Mouse (Mus musculus): Measurements from ENCODE around the gene Slc25a25. TPM values are rescaled to one million over a fixed set of nuclear protein-coding genes. Genes with fewer than 3 reads are reported as not detected.
A peak's percentile ranks its signal among the peaks of the same experiment; 100 is the strongest.

Gene Slc25a25
- polyA plus RNA-seq, 1 experiment from 2014 or later, result 21.7 TPM

DNA sequence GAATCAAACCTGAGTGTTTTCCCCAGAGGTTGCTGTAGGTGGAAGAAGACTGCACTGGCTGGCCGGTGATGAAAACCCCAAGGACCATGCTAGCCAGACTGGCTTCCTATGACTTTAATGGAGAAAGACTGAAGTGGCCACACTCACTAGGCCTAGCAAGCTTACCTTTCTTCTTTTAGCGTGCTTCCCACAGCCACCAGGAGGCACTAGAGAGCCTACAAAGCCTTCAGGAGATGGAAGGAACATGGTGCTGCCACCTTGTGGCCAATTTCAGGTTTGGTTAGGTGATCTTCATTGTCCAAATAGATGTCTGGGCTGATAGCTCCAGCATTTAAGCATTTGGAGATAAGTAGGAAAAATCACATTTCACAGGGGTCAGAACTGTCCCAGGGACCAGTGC is 46.6 kb downstream of the Slc25a25 start:
- Histone ChIP-seq H3K36me3 (replicated peaks; ENCODE audit: control insufficient read depth, insufficient read depth, low read depth, low read length) (no peaks in the 10 kb centered on the region; the same call in 1 of the 2 replicates), H3K4me2 (ENCODE audit: low read depth, low read length) (no peak overlapping the region), H3K4me3 (ENCODE audit: low read depth, low read length) (no peak overlapping the region), H3K9ac (replicated peaks; ENCODE audit: low read length) (no peak overlapping the region), H3K27me3 (ENCODE audit: control insufficient read depth, insufficient read depth, low read length) (no peaks in the 10 kb centered on the region), H3K4me1 (ENCODE audit: control insufficient read depth, insufficient read depth, low read length) (peaks cover 3% of the 10 kb centered on the region; the same call in 1 of the 2 replicates), H3K9me3 (replicated peaks; ENCODE audit: control insufficient read depth, low read length) (no peaks in the 10 kb centered on the region), H3K27ac (replicated peaks; ENCODE audit: low read depth, low read length) (no peak overlapping the region)
- peak; percentile 99 for DNase-seq (ENCODE audit: low spot score)
- no peak for ATAC-seq (replicated peaks; ENCODE audit: insufficient number of reproducible peaks, low FRiP score, low TSS enrichment, low read depth)
- 18% methylated on average over 2 of the region's 2 CpGs for WGBS

DNA sequence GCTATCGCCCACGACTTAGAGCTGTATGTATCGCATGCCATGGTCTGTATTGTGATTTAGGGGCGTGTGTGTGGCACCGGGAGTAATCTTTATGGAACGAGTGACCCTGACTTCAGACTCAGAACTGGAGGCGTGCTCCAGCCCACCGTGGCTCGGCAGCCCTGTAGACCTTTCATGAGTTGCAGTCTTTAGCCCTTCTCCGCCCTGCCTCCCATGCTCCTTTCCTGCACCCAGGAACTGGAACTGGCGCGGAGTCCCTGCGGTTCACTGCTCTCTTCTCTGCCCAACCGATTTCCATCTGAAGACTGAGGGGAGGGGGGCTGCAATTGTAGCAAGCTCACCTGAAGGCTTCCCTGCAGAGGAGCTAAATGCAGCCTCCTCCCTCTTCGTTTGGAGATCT is 54.5 kb downstream of the Slc25a25 start:
- peak overlapping the region; percentile 74 for H3K4me2 ChIP-seq (ENCODE audit: low read depth, low read length)
- WGBS, result 0% methylated on average over 15 of the region's 15 CpGs
- no peaks in the 10 kb centered on the region for H3K9me3 ChIP-seq (replicated peaks; ENCODE audit: control insufficient read depth, low read length)
- peak overlapping the region; percentile 81 for H3K9ac ChIP-seq (replicated peaks; ENCODE audit: low read length)
- no peaks in the 10 kb centered on the region; the same call in 1 of the 2 replicates for H3K27me3 ChIP-seq (ENCODE audit: control insufficient read depth, insufficient read depth, low read length)
- DNase-seq (ENCODE audit: low spot score) (no peak), ATAC-seq (replicated peaks; ENCODE audit: insufficient number of reproducible peaks, low FRiP score, low TSS enrichment, low read depth) (no peak)
- H3K4me1 ChIP-seq (ENCODE audit: control insufficient read depth, insufficient read depth, low read length), result no peaks in the 10 kb centered on the region
- H3K36me3 ChIP-seq (replicated peaks; ENCODE audit: control insufficient read depth, insufficient read depth, low read depth, low read length), result no peaks in the 10 kb centered on the region; the same call in 1 of the 2 replicates
- H3K27ac ChIP-seq (replicated peaks; ENCODE audit: low read depth, low read length), result 0 out of 2 replicates have a peak overlapping the region, but pooled peaks have one; percentile 71
- H3K4me3 ChIP-seq (ENCODE audit: low read depth, low read length), result peak overlapping the region; percentile 93

DNA sequence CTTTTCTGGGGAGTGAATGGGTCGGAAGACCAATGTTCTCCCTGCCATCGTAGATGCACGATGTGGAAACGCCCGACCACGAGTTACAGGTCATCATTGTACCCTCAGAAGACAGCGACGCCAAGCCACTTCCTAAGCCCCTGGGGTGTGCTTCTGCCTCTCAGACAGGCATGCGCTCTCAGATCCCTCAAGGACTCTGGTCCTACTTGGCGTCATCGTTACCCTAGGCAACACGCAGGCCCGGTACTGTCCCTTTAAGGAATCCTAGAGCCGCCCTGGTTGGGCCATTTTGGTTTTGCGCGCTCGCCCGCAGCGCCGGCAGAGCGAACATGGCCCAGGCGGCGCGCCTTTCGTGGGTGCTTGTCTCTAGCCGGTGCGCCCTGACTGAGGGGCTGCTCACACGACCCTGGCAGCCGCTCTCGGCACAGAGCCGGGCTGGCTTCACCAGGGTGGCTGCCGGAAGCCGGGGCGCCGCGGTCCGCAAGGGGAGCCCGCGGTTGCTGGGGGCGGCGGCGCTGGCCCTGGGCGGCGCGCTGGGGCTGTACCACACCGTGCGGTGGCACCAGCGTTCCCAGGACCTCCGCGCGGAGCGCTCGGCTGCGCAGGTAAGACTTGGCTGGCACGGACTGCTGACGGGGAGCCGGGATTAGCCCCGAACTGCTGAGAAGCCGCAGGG is 55.2 kb downstream of the Slc25a25 start:
- peak; percentile 95 for DNase-seq (ENCODE audit: low spot score)
- under 1% methylated on average over 59 of the region's 59 CpGs for WGBS

DNA sequence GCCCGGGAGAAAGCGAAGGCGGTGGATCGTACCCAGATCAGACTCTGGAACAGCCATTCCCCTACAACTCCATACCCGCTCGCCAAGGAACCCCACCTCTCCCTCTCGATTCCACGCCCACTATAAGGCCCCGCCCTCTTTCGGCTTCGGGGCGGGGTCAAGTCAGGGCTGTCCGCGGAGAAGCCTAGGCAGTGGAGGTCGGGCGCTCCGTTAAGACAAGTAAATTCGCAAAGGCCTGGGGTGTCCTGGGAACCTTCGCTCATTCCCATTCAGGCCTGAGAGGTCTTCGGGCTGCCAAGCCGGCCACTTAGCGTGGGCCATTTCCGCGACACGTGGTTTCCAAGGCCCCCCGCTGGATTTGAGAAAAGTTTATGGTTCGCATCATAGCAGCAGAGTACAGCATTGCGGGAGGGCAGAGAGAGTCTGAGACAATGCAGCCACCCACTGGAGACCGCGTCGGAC is 55.7 kb downstream of the Slc25a25 start, which contains the start of gene Ptges2:
Gene Ptges2, plus strand, starts transcription at position 413 of the 462 bp plus-strand sequence.
- no peaks in the 10 kb centered on the region; the same call in 1 of the 2 replicates for H3K27me3 ChIP-seq (ENCODE audit: control insufficient read depth, insufficient read depth, low read length)
- H3K9me3 ChIP-seq (replicated peaks; ENCODE audit: control insufficient read depth, low read length), result no peaks in the 10 kb centered on the region
- H3K4me3 ChIP-seq (ENCODE audit: low read depth, low read length), result peak within 1 kb of the TSS; percentile 93
- H3K4me1 ChIP-seq (ENCODE audit: control insufficient read depth, insufficient read depth, low read length), result no peaks in the 10 kb centered on the region
- under 1% methylated on average over 31 of the region's 31 CpGs for WGBS
- ATAC-seq (replicated peaks; ENCODE audit: insufficient number of reproducible peaks, low FRiP score, low TSS enrichment, low read depth) (peak; percentile 86), DNase-seq (ENCODE audit: low spot score) (peak; percentile 91)
- peak within 1 kb of the TSS; percentile 74 for H3K4me2 ChIP-seq (ENCODE audit: low read depth, low read length)
- peak within 1 kb of the TSS; percentile 71 for H3K27ac ChIP-seq (replicated peaks; ENCODE audit: low read depth, low read length)
- no peaks in the 10 kb centered on the region for H3K36me3 ChIP-seq (replicated peaks; ENCODE audit: control insufficient read depth, insufficient read depth, low read depth, low read length)
- H3K9ac ChIP-seq (replicated peaks; ENCODE audit: low read length), result peak within 1 kb of the TSS; percentile 81

More for the DNA sequence above, 55.2 kb downstream of the Slc25a25 start:
- Histone ChIP-seq H3K4me2 (ENCODE audit: low read depth, low read length) (peak overlapping the region; percentile 74), H3K4me1 (ENCODE audit: control insufficient read depth, insufficient read depth, low read length) (no peaks in the 10 kb centered on the region), H3K4me3 (ENCODE audit: low read depth, low read length) (peak overlapping the region; percentile 93), H3K9ac (replicated peaks; ENCODE audit: low read length) (peak overlapping the region; percentile 81), H3K9me3 (replicated peaks; ENCODE audit: control insufficient read depth, low read length) (no peaks in the 10 kb centered on the region), H3K27ac (replicated peaks; ENCODE audit: low read depth, low read length) (peak overlapping the region; percentile 71), H3K36me3 (replicated peaks; ENCODE audit: control insufficient read depth, insufficient read depth, low read depth, low read length) (no peaks in the 10 kb centered on the region; the same call in 1 of the 2 replicates), H3K27me3 (ENCODE audit: control insufficient read depth, insufficient read depth, low read length) (no peaks in the 10 kb centered on the region; the same call in 1 of the 2 replicates)
- ATAC-seq (replicated peaks; ENCODE audit: insufficient number of reproducible peaks, low FRiP score, low TSS enrichment, low read depth), result peak; percentile 96

DNA sequence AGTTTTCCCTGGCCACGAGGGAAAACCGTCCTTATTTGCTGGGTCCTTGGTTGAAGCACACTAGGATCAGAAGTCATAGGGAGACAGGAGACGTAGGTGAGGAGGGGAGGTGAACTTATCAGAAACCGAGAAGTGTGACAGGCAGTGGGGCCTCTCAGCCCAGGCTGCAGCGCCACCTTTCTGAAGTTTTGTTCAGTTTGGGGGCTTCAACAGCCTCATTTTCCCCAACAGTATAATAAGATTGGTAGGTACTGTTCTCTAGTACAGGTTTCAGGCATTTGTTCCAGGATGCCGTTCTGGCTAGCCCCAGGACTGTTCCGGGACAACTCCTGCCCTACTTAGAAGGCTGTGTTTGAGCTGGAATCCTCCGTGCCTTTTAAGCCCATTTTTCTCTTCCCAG is 56.3 kb downstream of the Slc25a25 start:
- 4% methylated on average over 8 of the region's 8 CpGs for WGBS
- H3K4me2 ChIP-seq (ENCODE audit: low read depth, low read length), result peak overlapping the region; percentile 74
- no peaks in the 10 kb centered on the region for H3K9me3 ChIP-seq (replicated peaks; ENCODE audit: control insufficient read depth, low read length)
- H3K27me3 ChIP-seq (ENCODE audit: control insufficient read depth, insufficient read depth, low read length), result no peaks in the 10 kb centered on the region; the same call in 1 of the 2 replicates
- peak; percentile 59 for DNase-seq (ENCODE audit: low spot score)
- no peaks in the 10 kb centered on the region for H3K36me3 ChIP-seq (replicated peaks; ENCODE audit: control insufficient read depth, insufficient read depth, low read depth, low read length)
- H3K9ac ChIP-seq (replicated peaks; ENCODE audit: low read length), result peak overlapping the region; percentile 81
- H3K27ac ChIP-seq (replicated peaks; ENCODE audit: low read depth, low read length), result no peak overlapping the region
- H3K4me1 ChIP-seq (ENCODE audit: control insufficient read depth, insufficient read depth, low read length), result no peaks in the 10 kb centered on the region
- ATAC-seq (replicated peaks; ENCODE audit: insufficient number of reproducible peaks, low FRiP score, low TSS enrichment, low read depth), result no peak
- peak overlapping the region; percentile 93 for H3K4me3 ChIP-seq (ENCODE audit: low read depth, low read length)

DNA sequence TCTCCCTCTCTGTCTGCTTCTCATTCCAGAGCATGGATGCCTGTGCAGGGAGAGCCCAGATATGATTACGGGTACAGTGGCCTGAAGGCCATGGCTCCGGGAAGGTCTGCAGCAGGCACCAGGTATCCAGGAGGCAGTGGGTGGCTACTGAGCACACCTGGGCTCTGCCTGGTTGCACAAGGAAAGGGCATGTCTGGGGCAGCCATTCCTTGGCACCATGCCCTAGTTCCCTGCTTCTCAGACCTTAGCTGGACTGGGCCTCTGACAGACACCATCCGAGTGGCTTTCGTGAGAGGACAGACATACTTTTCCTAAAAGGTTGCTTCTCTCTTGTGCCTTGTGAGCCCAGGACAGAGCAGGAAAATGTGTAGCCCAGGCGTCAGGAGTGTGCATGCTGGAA is 59.2 kb downstream of the Slc25a25 start:
- Histone ChIP-seq H3K9me3 (replicated peaks; ENCODE audit: control insufficient read depth, low read length) (no peaks in the 10 kb centered on the region), H3K9ac (replicated peaks; ENCODE audit: low read length) (no peak overlapping the region), H3K4me3 (ENCODE audit: low read depth, low read length) (no peak overlapping the region), H3K27ac (replicated peaks; ENCODE audit: low read depth, low read length) (no peak overlapping the region), H3K36me3 (replicated peaks; ENCODE audit: control insufficient read depth, insufficient read depth, low read depth, low read length) (no peaks in the 10 kb centered on the region), H3K4me1 (ENCODE audit: control insufficient read depth, insufficient read depth, low read length) (no peaks in the 10 kb centered on the region; the same call in 1 of the 2 replicates), H3K4me2 (ENCODE audit: low read depth, low read length) (no peak overlapping the region), H3K27me3 (ENCODE audit: control insufficient read depth, insufficient read depth, low read length) (no peaks in the 10 kb centered on the region; the same call in 1 of the 2 replicates)
- ATAC-seq (replicated peaks; ENCODE audit: insufficient number of reproducible peaks, low FRiP score, low TSS enrichment, low read depth) (no peak), DNase-seq (ENCODE audit: low spot score) (no peak)
- 90% methylated on average over 5 of the region's 5 CpGs for WGBS

DNA sequence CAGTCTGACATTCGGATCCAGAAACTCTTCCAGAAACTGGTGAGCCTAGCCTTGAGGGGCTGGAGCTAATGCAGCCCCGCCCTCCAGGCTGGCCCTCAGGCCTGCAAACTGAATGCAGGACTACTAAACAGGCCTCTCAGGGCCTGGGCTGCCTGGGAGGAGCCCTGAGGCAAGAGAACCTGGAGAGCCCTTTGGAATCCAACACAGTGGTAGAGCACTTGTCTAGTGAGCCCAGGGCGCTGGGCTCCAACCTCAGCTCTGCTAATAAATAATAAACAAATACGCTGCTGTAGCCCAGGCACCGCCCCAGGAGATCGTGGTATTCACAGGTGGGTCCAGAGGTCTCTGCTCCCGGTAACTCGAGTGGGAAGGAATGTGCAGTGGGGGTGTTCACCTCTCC is 60.4 kb downstream of the Slc25a25 start:
- Histone ChIP-seq H3K27ac (replicated peaks; ENCODE audit: low read depth, low read length) (no peak overlapping the region), H3K4me2 (ENCODE audit: low read depth, low read length) (no peak overlapping the region), H3K27me3 (ENCODE audit: control insufficient read depth, insufficient read depth, low read length) (no peaks in the 10 kb centered on the region; the same call in 1 of the 2 replicates), H3K4me1 (ENCODE audit: control insufficient read depth, insufficient read depth, low read length) (no peaks in the 10 kb centered on the region; the same call in 1 of the 2 replicates), H3K4me3 (ENCODE audit: low read depth, low read length) (no peak overlapping the region), H3K36me3 (replicated peaks; ENCODE audit: control insufficient read depth, insufficient read depth, low read depth, low read length) (no peaks in the 10 kb centered on the region), H3K9ac (replicated peaks; ENCODE audit: low read length) (no peak overlapping the region), H3K9me3 (replicated peaks; ENCODE audit: control insufficient read depth, low read length) (no peaks in the 10 kb centered on the region)
- 66% methylated on average over 8 of the region's 8 CpGs for WGBS
- DNase-seq (ENCODE audit: low spot score) (no peak), ATAC-seq (replicated peaks; ENCODE audit: insufficient number of reproducible peaks, low FRiP score, low TSS enrichment, low read depth) (no peak)

DNA sequence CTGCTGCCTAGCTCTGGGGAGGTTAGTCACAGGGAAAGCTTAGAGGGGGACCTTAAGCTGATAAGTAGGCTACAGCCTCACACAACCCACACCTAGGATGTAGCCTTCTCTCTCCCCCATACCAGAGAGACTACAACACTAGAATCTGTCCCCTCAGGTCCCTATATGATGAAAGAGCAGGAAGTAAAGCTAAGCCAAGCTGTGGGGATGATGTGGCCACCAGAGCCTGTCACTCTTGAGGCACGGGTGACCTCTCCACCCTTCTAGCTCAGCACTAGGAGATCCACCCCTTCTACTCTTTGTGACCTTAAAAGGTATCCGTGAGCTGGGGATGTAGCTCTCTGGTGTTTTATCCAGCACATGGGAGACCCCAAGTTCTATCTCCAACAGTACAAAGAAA is 62.1 kb downstream of the Slc25a25 start:
- no peak overlapping the region for H3K9ac ChIP-seq (replicated peaks; ENCODE audit: low read length)
- H3K27me3 ChIP-seq (ENCODE audit: control insufficient read depth, insufficient read depth, low read length), result no peaks in the 10 kb centered on the region
- no peaks in the 10 kb centered on the region for H3K9me3 ChIP-seq (replicated peaks; ENCODE audit: control insufficient read depth, low read length)
- ATAC-seq (replicated peaks; ENCODE audit: insufficient number of reproducible peaks, low FRiP score, low TSS enrichment, low read depth) (no peak), DNase-seq (ENCODE audit: low spot score) (no peak)
- no peak overlapping the region for H3K4me3 ChIP-seq (ENCODE audit: low read depth, low read length)
- H3K36me3 ChIP-seq (replicated peaks; ENCODE audit: control insufficient read depth, insufficient read depth, low read depth, low read length), result no peaks in the 10 kb centered on the region
- H3K4me1 ChIP-seq (ENCODE audit: control insufficient read depth, insufficient read depth, low read length), result no peaks in the 10 kb centered on the region; the same call in 1 of the 2 replicates
- no peak overlapping the region for H3K4me2 ChIP-seq (ENCODE audit: low read depth, low read length)
- WGBS, result 82% methylated on average over 2 of the region's 2 CpGs
- H3K27ac ChIP-seq (replicated peaks; ENCODE audit: low read depth, low read length), result no peak overlapping the region
